Mouse (Mus musculus): Measurements from ENCODE around the gene Cdh19. TPM values are rescaled to one million over a fixed set of nuclear protein-coding genes. Genes with fewer than 3 reads are reported as not detected.

Gene Cdh19
- total and polyA plus RNA-seq, 2 experiments from 2014 or later = 0.24 to 0.39 TPM

- H3K27me3 ChIP-seq (ENCODE audit: insufficient read depth, low read length) = no peaks in the 10 kb centered on the region
- H3K9ac ChIP-seq = no peak overlapping the region
- H3K27ac ChIP-seq (ENCODE audit: low read depth, low read length) = no peak overlapping the region
- TF ChIP-seq CTCF (IDR thresholded peaks at IDR 0.05; ENCODE audit: low read depth) = no peak
- H3K4me3 ChIP-seq (ENCODE audit: low read depth, low read length) = no peak overlapping the region
- no peaks in the 10 kb centered on the region for H3K4me1 ChIP-seq (ENCODE audit: insufficient read depth)
- ATAC-seq = no peak
- no peak for DNase-seq
- H3K4me2 ChIP-seq (ENCODE audit: low read depth) = no peak overlapping the region
- WGBS = 63% methylated on average over 2 of the region's 2 CpGs
- H3K36me3 ChIP-seq (ENCODE audit: insufficient read depth) = no peaks in the 10 kb centered on the region
- no peaks in the 10 kb centered on the region for H3K9me3 ChIP-seq (ENCODE audit: low read length)
Measured at GRCm38 (mm10) chr1:110904266-110904665, 73.1 kb downstream of the Cdh19 start.
